Mouse (Mus musculus) spleen, adult 2 months (tissue): Measurements from ENCODE around the gene Espn.

Experiments
- CTCF ChIP-seq: fragments of 200-500 bp; IDR thresholded peaks from 2 replicates; pipeline ENCODE4 v1.5.1; 2011; ENCODE audit warnings: mild to moderate bottlenecking, inconsistent platforms; ENCODE audit not compliant: insufficient read depth, insufficient read length, insufficient replicate concordance; ENCODE audit errors: extremely low read depth
- POLR2A ChIP-seq: fragments of 200-500 bp; IDR thresholded peaks from 2 replicates; pipeline ENCODE4 v1.6.1; 2011; ENCODE audit warnings: low read depth, low read length, inconsistent platforms

GRCm38 (mm10) chr4:152088133-152088532, 64.0 kb downstream of the Espn start:
- no peak for TF ChIP-seq CTCF
- no peak for TF ChIP-seq POLR2A
